Mouse (Mus musculus) lung, embryonic 15.5 days (tissue): ENCODE results near the gene Arf3. TPM values are rescaled to one million over a fixed set of nuclear protein-coding genes. Genes with fewer than 3 reads are reported as not detected.
A peak's percentile ranks its signal among the peaks of the same experiment; 100 is the strongest.

Source experiments
- ATAC-seq: fragments of 200-750 bp; cut with Nextera tagmentation; 2 replicates; pipeline ENCODE4 v1.8.0; 2017; ENCODE audit warnings: moderate number of reproducible peaks, borderline replicate concordance; ENCODE audit not compliant: low FRiP score, low TSS enrichment; ENCODE audit errors: extremely low read depth
- H3K27ac ChIP-seq: fragments of 300-500 bp; sonication (generic); 2 replicates; pipeline ENCODE4 v1.5.1; 2015; ENCODE audit warnings: moderate library complexity, mild to moderate bottlenecking, inconsistent platforms
- H3K27me3 ChIP-seq: fragments of 300-500 bp; sonication (generic); 2 replicates; pipeline ENCODE4 v1.6.1; 2015; ENCODE audit warnings: inconsistent platforms
- H3K36me3 ChIP-seq: fragments of 300-500 bp; sonication (generic); 2 replicates; pipeline ENCODE4 v1.6.1; 2015; ENCODE audit warnings: inconsistent platforms
- H3K4me1 ChIP-seq: fragments of 300-500 bp; sonication (generic); 2 replicates; pipeline ENCODE4 v1.6.1; 2015; ENCODE audit warnings: inconsistent platforms
- H3K4me2 ChIP-seq: fragments of 300-500 bp; sonication (generic); 2 replicates; pipeline ENCODE4 v1.6.1; 2015; ENCODE audit warnings: inconsistent platforms, mild to moderate bottlenecking, moderate library complexity
- H3K4me3 ChIP-seq: fragments of 300-500 bp; sonication (generic); 2 replicates; pipeline ENCODE4 v1.5.1; 2015; ENCODE audit warnings: mild to moderate bottlenecking, inconsistent platforms
- H3K9ac ChIP-seq: fragments of 300-500 bp; sonication (generic); 2 replicates; pipeline ENCODE4 v1.6.1; 2015; ENCODE audit warnings: inconsistent platforms
- H3K9me3 ChIP-seq: fragments of 300-500 bp; sonication (generic); 2 replicates; pipeline ENCODE4 v1.6.1; 2016; ENCODE audit warnings: inconsistent platforms
- WGBS: fragments of 180-500 bp; shearing (Covaris S2); methylation state at CpG from one replicate; pipeline ENCODE4 v1.1.7; 2015; 5-methylcytosine and 5-hydroxymethylcytosine counted together
- polyA plus RNA-seq: library from polyadenylated mRNA; unstranded; fragments of >200 nt; fragmentation: Nextera tagmentation; extraction: Ambion mirVana; gene quantifications from 2 replicates; pipeline ENCODE4 v1.2.1, GENCODE M21; 2015

Gene Arf3
- polyA plus RNA-seq, 1 experiment from 2014 or later: 45.7 TPM

- peak overlapping the region; percentile 53; the same call in 1 of the 2 replicates for H3K4me2 ChIP-seq
- no peak for ATAC-seq
Observed at GRCm38 (mm10) chr15:98775533-98775932, 12.5 kb upstream of the Arf3 start.

DNA sequence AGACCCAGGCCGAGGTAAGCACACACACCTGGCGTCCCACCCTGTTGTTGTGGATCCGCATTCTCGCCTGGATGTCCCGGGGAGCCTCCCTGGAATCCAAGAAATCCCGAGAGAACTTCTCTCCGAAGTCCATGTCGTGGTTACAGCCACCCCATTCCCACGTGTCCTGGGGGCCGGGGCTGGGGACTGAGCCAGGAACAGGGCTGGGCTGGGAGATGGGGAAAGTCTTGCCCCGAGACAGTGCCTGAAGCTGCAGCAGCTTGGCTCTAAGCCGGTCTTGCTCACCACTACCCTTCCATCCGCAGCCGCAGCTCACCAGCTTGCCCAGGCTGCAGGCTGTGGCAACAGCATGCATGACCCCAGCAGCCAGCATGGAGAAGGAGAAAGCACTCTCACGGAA lies 11.1 kb upstream of the Arf3 start:
- H3K27me3 ChIP-seq: peaks cover 99% of the 10 kb centered on the region
- H3K9ac ChIP-seq: no peak overlapping the region
- WGBS: 22% methylated on average over 15 of the region's 15 CpGs
- ATAC-seq: no peak
- H3K4me2 ChIP-seq: no peak overlapping the region
- no peaks in the 10 kb centered on the region for H3K9me3 ChIP-seq
- H3K4me1 ChIP-seq: peaks cover 45% of the 10 kb centered on the region
- H3K27ac ChIP-seq: no peak overlapping the region
- no peaks in the 10 kb centered on the region for H3K36me3 ChIP-seq
- no peak overlapping the region for H3K4me3 ChIP-seq

More at GRCm38 (mm10) chr15:98775533-98775932, 12.5 kb upstream of the Arf3 start:
- Histone ChIP-seq H3K27me3 (peaks cover 100% of the 10 kb centered on the region), H3K9ac (no peak overlapping the region), H3K9me3 (no peaks in the 10 kb centered on the region), H3K4me1 (peaks cover 45% of the 10 kb centered on the region), H3K27ac (no peak overlapping the region), H3K4me3 (no peak overlapping the region), H3K36me3 (no peaks in the 10 kb centered on the region)
- WGBS: 6% methylated on average over 5 of the region's 5 CpGs

DNA sequence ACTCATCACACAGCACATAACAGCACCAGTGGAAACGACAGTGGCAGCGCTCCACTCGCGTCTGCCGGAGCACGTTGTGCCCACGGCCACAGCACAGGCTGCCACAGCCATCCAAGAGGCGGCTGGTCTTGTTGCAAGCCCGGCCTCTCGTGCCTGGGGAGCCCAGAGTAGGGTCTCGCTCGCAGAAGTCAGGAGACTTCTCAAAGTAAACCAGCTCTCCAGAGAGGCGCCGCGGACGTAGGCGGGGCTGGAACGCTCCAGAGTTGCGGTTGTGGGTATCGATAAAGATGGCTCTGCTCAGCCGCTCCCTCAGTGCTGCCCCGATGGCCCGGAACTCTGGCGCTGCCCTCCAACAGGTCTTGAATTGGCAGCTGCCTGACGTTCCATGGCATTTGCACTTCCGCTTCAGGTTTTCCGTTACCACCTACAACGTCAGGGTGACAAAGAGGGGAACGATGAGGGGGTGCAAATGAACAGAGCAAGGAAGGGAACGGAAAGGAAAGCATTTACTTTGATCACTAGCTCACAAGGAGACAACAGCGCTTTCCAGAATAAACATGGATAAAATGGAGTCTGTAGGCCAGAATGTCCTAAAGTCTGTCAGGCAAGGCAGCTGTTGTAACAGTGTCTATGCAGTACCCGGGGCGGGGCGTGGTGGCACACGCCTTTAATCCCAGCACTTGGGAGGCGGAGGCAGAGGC lies 9.6 kb upstream of the Arf3 start:
- Histone ChIP-seq H3K27ac (no peak overlapping the region), H3K4me2 (peak overlapping the region; percentile 80), H3K27me3 (peaks cover 85% of the 10 kb centered on the region), H3K36me3 (no peaks in the 10 kb centered on the region), H3K9me3 (no peaks in the 10 kb centered on the region), H3K9ac (peak overlapping the region; percentile 26), H3K4me3 (peak overlapping the region; percentile 37), H3K4me1 (peaks cover 36% of the 10 kb centered on the region)
- no peak for ATAC-seq
- 3% methylated on average over 36 of the region's 36 CpGs for WGBS

GRCm38 (mm10) chr15:98771813-98772425 lies 8.9 kb upstream of the Arf3 start:
- no peak for ATAC-seq
- Histone ChIP-seq H3K27ac (no peak overlapping the region), H3K4me3 (peak overlapping the region; percentile 37), H3K9ac (no peak overlapping the region; the same call in 1 of the 2 replicates), H3K9me3 (no peaks in the 10 kb centered on the region), H3K4me1 (peaks cover 29% of the 10 kb centered on the region), H3K27me3 (peaks cover 78% of the 10 kb centered on the region), H3K4me2 (peak overlapping the region; percentile 80), H3K36me3 (no peaks in the 10 kb centered on the region)
- 8% methylated on average over 12 of the region's 12 CpGs for WGBS

DNA sequence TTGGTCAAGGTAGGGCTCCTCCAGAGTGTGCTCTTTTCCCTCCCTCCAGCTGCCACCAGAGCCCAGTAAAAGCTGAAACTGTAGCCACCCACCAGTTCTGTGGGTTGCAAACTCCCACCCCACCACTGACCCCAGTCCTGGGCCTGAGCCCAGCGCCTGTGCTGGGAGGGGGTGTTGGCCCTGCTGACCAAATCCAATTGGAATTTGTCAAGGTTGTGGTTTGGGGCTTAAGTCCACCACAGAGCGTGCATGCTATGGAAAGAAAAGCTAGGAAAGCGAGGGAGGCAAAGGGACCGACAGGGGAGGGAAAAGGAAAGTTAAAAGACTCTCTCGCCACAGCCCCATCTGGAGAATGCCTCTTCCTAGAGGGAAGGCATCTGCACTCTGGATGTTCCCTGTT lies 5.2 kb upstream of the Arf3 start:
- peaks cover 44% of the 10 kb centered on the region for H3K27me3 ChIP-seq
- no peaks in the 10 kb centered on the region for H3K36me3 ChIP-seq
- no peak overlapping the region for H3K9ac ChIP-seq
- ATAC-seq: no peak
- no peaks in the 10 kb centered on the region for H3K9me3 ChIP-seq
- peaks cover 18% of the 10 kb centered on the region for H3K4me1 ChIP-seq
- H3K4me2 ChIP-seq: no peak overlapping the region
- 32% methylated on average over 5 of the region's 5 CpGs for WGBS
- no peak overlapping the region for H3K27ac ChIP-seq
- no peak overlapping the region for H3K4me3 ChIP-seq

GRCm38 (mm10) chr15:98765929-98766328 lies 2.9 kb upstream of the Arf3 start:
- ATAC-seq: no peak
- H3K27ac ChIP-seq: no peak overlapping the region
- 54% methylated on average over 4 of the region's 4 CpGs for WGBS
- H3K36me3 ChIP-seq: 0 out of 2 replicates have a peak, but pooled peaks cover 3% of the 10 kb centered on the region
- H3K27me3 ChIP-seq: peaks cover 21% of the 10 kb centered on the region; the same call in 1 of the 2 replicates
- peaks cover 16% of the 10 kb centered on the region for H3K4me1 ChIP-seq
- no peak overlapping the region for H3K4me2 ChIP-seq
- no peaks in the 10 kb centered on the region for H3K9me3 ChIP-seq
- H3K9ac ChIP-seq: no peak overlapping the region
- H3K4me3 ChIP-seq: no peak overlapping the region

DNA sequence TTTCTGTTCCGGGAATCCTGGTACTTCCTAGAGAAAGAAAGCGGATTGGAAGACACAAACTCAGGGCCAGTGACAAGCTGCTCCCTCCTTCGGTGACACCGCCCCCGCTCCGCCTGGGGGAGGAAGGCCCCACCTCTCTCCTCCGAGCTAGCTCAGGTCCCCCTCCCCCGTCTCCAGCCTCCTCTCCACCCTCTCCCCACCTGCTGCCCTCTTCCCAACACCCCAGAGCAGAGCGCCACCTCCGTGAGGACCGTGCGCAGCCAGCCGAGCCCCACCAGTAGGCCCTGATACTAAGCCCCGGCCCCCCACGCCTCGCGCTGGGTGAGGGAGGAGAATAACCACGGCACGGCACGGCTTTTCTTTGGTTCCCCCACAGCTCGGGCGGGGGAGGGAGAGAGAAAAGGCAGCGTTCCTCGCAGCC lies 803 bp downstream of the Arf3 start:
- H3K4me1 ChIP-seq: peaks cover 16% of the 10 kb centered on the region
- peak overlapping the region; percentile 90 for H3K9ac ChIP-seq
- H3K4me2 ChIP-seq: peak overlapping the region; percentile 86
- peak; percentile 73 for ATAC-seq
- peak overlapping the region; percentile 82 for H3K27ac ChIP-seq
- no peaks in the 10 kb centered on the region for H3K9me3 ChIP-seq
- peaks cover 3% of the 10 kb centered on the region; the same call in 1 of the 2 replicates for H3K27me3 ChIP-seq
- H3K4me3 ChIP-seq: peak overlapping the region; percentile 99
- under 1% methylated on average over 20 of the region's 24 CpGs for WGBS
- peaks cover 10% of the 10 kb centered on the region; the same call in 1 of the 2 replicates for H3K36me3 ChIP-seq

GRCm38 (mm10) chr15:98754125-98754524 lies 8.9 kb downstream of the Arf3 start:
- no peak for ATAC-seq
- 82% methylated on average over 2 of the region's 2 CpGs for WGBS
- Histone ChIP-seq H3K4me1 (no peaks in the 10 kb centered on the region), H3K27ac (no peak overlapping the region), H3K4me2 (no peak overlapping the region), H3K4me3 (no peak overlapping the region), H3K9me3 (no peaks in the 10 kb centered on the region), H3K36me3 (peaks cover 2% of the 10 kb centered on the region; the same call in 1 of the 2 replicates), H3K9ac (no peak overlapping the region), H3K27me3 (no peaks in the 10 kb centered on the region)

DNA sequence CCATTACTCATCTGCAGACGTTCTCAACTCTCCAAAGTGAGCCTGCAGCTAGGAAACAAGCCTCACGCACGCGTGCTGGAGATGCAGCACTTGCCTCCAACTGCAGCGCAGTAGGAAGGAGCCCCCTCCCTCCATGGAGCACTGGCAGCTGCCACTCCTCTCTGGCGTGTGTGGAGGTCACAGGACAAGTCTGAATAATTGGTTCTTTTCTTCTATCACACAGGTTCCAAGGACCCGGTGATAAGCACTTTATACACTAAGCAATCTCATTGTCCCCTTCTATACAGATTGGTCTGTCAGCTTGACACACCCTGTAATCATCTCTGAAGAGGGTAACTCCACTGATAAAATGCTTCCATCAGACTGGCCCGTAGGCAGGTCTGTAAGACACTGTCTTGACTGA lies 10.0 kb downstream of the Arf3 start:
- no peak overlapping the region for H3K9ac ChIP-seq
- H3K4me3 ChIP-seq: no peak overlapping the region
- H3K4me2 ChIP-seq: no peak overlapping the region
- no peaks in the 10 kb centered on the region for H3K4me1 ChIP-seq
- WGBS: 64% methylated on average over 8 of the region's 8 CpGs
- no peaks in the 10 kb centered on the region for H3K27me3 ChIP-seq
- ATAC-seq: no peak
- H3K27ac ChIP-seq: no peak overlapping the region
- H3K36me3 ChIP-seq: peaks cover 2% of the 10 kb centered on the region; the same call in 1 of the 2 replicates
- no peaks in the 10 kb centered on the region for H3K9me3 ChIP-seq

GRCm38 (mm10) chr15:98749093-98749492 lies 13.9 kb downstream of the Arf3 start:
- no peak for ATAC-seq
- no peak overlapping the region for H3K4me2 ChIP-seq
- no peaks in the 10 kb centered on the region for H3K27me3 ChIP-seq
- H3K9ac ChIP-seq: no peak overlapping the region
- H3K36me3 ChIP-seq: peaks cover 2% of the 10 kb centered on the region; the same call in 1 of the 2 replicates
- no peak overlapping the region for H3K4me3 ChIP-seq
- no peak overlapping the region for H3K27ac ChIP-seq
- no peaks in the 10 kb centered on the region for H3K9me3 ChIP-seq
- whole genome bisulfite sequencing: 85% methylated on average over 2 of the region's 2 CpGs
- peaks cover 13% of the 10 kb centered on the region; the same call in 1 of the 2 replicates for H3K4me1 ChIP-seq

GRCm38 (mm10) chr15:98747296-98747695 lies 15.7 kb downstream of the Arf3 start:
- Histone ChIP-seq H3K27me3 (no peaks in the 10 kb centered on the region), H3K4me1 (peaks cover 23% of the 10 kb centered on the region), H3K9ac (no peak overlapping the region), H3K4me3 (no peak overlapping the region), H3K36me3 (0 out of 2 replicates have a peak, but pooled peaks cover 6% of the 10 kb centered on the region), H3K9me3 (no peaks in the 10 kb centered on the region), H3K27ac (no peak overlapping the region), H3K4me2 (no peak overlapping the region)
- ATAC-seq: no peak
- WGBS: 59% methylated on average over 6 of the region's 6 CpGs

DNA sequence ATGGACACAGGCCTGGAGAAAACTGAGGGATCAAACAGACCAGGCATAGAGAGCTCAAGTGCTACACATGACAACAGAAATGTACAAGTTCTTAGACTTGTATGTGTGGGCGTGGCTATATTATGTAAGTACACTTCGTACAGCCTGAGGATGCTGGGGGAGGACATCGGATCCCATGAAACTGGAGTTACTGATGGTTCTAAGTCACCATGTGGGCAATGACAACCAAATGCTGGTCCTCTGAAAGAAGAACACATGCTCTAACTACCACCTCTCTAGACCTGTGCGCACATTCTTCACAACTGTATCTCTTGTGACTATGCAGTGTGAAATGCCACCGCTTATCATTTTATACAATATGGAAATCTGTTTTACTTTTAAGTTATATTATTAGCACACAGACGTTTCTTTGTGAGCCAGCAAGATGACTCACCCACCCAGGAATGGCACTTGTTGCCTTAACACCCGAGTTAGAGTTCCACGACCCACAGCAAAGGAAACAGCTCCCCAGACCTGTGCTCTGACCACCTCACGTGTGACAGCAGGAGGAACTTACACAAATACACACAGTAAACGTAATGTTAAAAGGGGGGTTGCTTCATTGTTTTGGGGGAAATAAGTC lies 16.6 kb downstream of the Arf3 start:
- no peaks in the 10 kb centered on the region for H3K27me3 ChIP-seq
- H3K36me3 ChIP-seq: 0 out of 2 replicates have a peak, but pooled peaks cover 7% of the 10 kb centered on the region
- no peaks in the 10 kb centered on the region for H3K9me3 ChIP-seq
- no peak overlapping the region for H3K9ac ChIP-seq
- H3K4me2 ChIP-seq: no peak overlapping the region
- ATAC-seq: no peak
- H3K4me3 ChIP-seq: no peak overlapping the region
- WGBS: 68% methylated on average over 10 of the region's 10 CpGs
- H3K27ac ChIP-seq: no peak overlapping the region
- peaks cover 25% of the 10 kb centered on the region for H3K4me1 ChIP-seq
